Mouse (Mus musculus) thymus, postnatal 36 days (tissue): ENCODE data around the gene Ccdc28b.

ENCODE experiments used
- DNase-seq, 2 experiments: peaks; one replicate each; pipeline ENCODE4 v3.0.0; 2022; ENCODE audit warnings: mixed read lengths in 2 of 2

The Ccdc28b gene

GRCm38 (mm10) chr4:129622803-129623535, 778 bp downstream of the Ccdc28b start:
- no peak for DNase-seq

GRCm38 (mm10) chr4:129622120-129622802, 1.5 kb downstream of the Ccdc28b start:
- no peak for DNase-seq

GRCm38 (mm10) chr4:129621283-129621841, 2.4 kb downstream of the Ccdc28b start:
- no peak for DNase-seq

- DNase-seq, result no peak
Observed at GRCm38 (mm10) chr4:129620419-129621282, 3.1 kb downstream of the Ccdc28b start.

- DNase-seq, result peak; percentile 94 to 97
Observed at GRCm38 (mm10) chr4:129618786-129619691, 4.7 kb downstream of the Ccdc28b start, which contains the start of gene Iqcc. Gene Iqcc (minus strand): TSS chr4:129619099.

GRCm38 (mm10) chr4:129618031-129618430, 5.7 kb downstream of the Ccdc28b start:
- DNase-seq, result no peak

- DNase-seq, result no peak
Observed at GRCm38 (mm10) chr4:129617121-129617641, 6.6 kb downstream of the Ccdc28b start.

- DNase-seq, result no peak
Observed at GRCm38 (mm10) chr4:129616631-129617030, 7.1 kb downstream of the Ccdc28b start.

- no peak for DNase-seq
Observed at GRCm38 (mm10) chr4:129615801-129616290, 7.9 kb downstream of the Ccdc28b start.

- DNase-seq, result no peak
Observed at GRCm38 (mm10) chr4:129614093-129614492, 9.7 kb downstream of the Ccdc28b start, which contains the start of gene Dcdc2b. Gene Dcdc2b (minus strand): TSS chr4:129614257.

GRCm38 (mm10) chr4:129610472-129610871, 13.3 kb downstream of the Ccdc28b start:
- DNase-seq, result no peak

GRCm38 (mm10) chr4:129610026-129610425, 13.7 kb downstream of the Ccdc28b start:
- DNase-seq, result peak; percentile 79 to 89

- DNase-seq, result peak; percentile 39 to 58
Observed at GRCm38 (mm10) chr4:129609139-129609631, 14.6 kb downstream of the Ccdc28b start.

- DNase-seq, result peak; percentile 77 to 82
Observed at GRCm38 (mm10) chr4:129608426-129609025, 15.2 kb downstream of the Ccdc28b start.

- DNase-seq, result peak; percentile 82 to 88
Observed at GRCm38 (mm10) chr4:129600233-129601158, 23.3 kb downstream of the Ccdc28b start, which contains the start of the genes Eif3i and Tmem234. Gene Eif3i (minus strand): TSS chr4:129600648. Gene Tmem234 (plus strand): TSS chr4:129600668.

- no peak for DNase-seq
Observed at GRCm38 (mm10) chr4:129588865-129589264, 34.9 kb downstream of the Ccdc28b start.

GRCm38 (mm10) chr4:129586943-129587342, 36.8 kb downstream of the Ccdc28b start:
- no peak for DNase-seq

GRCm38 (mm10) chr4:129585773-129586172, 38.0 kb downstream of the Ccdc28b start:
- no peak for DNase-seq
